Mouse (Mus musculus) embryo, embryonic 10 days (tissue): ENCODE results near the gene Sfmbt1.

ENCODE experiments used
- DNase-seq: peaks from one replicate; pipeline ENCODE4 v3.0.0-alpha.2; 2015; ENCODE audit warnings: low spot score

Sfmbt1 gene

DNA sequence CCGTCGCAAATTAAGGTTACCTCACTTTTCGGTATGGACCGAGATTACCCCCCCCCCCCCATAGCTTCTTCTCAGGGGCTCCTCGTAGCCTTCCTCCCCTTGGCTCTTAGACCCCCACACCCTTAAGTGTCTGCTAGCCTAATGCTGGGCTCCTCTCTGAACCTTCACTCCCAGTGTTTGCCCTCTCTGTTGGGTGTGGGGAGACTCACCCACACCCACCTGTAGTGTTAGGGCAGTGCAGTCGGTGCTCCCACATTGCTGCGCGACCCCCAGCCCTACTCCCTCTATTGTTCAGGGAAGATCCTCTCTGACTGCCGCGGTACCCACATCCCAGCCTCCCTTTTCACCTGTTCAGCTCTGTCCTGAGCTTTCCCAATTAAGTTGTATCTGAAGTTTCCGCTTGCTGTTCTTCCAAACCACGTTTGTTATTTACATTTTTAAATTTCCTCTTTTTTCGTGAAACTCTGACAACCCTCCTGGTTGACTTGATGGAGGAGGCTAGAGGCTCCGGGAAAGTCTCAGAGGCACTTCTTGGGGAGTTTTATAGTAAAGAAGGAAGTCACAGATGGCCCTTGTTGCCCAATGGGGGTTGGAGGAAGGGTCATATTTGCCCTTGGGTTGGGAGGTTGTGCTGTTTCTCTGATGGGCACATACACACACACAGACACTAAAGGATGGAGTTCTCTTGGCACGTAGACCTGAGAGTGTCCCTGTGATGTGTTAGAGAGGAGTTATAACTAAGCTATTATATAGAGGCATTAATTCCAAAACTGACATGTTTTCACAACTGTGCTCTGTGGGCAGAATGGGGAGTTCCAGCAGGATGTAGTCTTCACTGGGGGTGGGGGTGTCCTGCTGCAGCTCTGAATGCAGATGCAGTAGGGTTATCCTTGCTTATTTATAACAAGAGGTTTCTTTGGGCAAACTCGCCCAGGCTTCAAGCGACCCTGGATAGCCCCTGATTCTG lies 111.8 kb downstream of the Sfmbt1 start:
- DNase-seq: no peak

DNA sequence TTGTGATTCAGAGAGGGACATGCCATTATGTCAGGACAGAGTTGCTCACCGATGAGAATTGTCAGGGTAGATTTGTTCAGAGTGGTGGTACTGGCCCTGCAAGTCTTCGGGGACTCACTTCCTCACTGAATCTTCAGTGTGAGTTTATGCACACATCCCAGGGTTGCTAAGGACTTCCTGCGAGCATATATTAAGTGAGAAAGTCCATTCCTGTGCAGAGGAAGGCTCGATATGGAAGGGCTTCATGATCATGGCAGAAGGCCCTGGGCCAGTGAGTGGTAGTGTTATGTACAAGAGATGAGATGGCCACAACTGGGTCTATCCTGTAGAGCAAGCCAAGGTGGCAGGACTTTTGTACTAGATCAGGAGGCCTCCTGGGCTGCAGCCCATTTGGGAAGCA lies 112.8 kb downstream of the Sfmbt1 start:
- no peak for DNase-seq

DNA sequence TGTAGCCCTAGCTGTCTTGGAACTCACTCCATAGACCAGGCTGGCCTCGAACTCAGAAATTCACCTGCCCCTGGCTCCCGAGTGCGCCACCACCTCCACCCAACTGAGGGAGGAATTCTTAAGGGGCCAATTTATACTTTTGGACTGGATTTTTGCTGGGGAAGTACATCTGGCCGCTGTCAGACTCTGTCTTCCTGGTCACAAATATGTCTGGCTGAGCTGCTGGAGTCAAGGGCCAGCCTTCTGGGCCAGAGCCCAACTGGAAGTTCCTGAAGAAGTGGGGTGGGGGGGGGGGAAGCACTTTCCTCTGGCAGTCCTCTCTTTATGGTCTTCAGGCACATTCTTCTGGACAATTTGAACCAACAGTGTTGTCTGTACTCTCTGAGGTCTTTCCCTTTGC lies 113.4 kb downstream of the Sfmbt1 start:
- no peak for DNase-seq

DNA sequence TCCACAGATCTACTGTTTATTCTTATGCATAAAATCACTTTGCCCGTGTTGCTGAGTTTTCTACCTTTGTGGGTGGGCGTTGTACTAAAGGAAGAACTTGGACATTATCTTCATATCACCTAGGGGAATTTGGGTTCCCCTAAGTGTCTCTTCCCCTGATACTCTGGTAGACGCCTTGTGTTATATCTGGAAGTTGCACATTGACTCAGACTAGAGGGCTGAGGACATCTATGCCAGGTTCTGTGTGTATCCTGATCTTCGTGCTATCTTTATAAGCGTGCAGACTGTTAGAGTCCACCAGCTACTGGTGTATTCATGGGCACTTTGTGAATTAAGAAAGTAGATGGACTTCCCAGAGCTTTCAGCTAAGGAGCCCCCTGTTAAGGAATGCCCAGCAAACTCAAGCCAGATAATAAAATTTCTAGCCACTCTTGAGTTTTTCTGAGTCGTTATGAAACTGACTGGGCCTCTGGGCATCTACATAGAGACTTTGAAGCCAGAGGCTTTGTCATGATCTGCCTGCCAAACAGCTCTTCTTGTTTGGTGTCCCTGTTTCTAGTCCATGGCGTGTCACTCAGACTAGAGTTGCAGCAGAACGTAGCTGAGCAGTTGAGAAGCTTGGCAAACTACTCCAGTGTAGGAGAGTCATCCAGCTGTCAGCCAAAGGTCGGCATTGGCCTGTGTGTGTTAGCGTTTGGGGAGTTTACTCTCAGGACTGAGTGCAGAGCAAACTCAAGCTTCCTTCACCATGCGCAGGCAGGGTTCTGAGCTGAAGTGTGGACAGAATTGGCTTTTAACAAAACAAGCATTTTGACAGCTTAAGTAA lies 114.2 kb downstream of the Sfmbt1 start:
- no peak for DNase-seq

DNA sequence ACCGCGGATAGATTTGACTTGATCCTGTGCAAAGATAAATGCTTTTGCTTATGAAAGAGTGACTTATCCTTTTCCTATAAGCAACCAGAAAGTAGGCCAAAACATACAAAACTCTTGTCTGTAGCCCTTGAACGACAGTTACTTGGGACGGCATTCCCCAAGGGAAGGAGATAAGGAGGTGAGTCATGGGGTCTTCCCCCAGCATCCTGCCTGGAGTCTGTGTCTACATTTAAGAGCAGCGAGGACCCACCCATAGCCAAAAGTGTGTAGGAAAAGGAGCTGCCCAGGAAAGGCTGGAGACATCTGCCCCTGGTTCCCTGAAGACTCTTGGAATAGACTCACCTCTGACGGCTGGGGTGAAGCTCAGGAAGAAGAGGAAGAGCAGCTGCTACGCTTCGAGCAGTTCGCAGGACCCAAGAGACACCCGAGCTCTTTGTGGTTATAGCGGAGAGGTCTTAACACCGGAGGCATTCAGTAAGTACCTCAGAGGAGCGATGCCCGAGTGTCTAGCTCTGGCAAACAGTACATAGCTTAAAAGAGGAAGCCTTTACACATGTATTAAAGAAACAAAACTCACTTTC lies 122.9 kb downstream of the Sfmbt1 start:
- DNase-seq: no peak

DNA sequence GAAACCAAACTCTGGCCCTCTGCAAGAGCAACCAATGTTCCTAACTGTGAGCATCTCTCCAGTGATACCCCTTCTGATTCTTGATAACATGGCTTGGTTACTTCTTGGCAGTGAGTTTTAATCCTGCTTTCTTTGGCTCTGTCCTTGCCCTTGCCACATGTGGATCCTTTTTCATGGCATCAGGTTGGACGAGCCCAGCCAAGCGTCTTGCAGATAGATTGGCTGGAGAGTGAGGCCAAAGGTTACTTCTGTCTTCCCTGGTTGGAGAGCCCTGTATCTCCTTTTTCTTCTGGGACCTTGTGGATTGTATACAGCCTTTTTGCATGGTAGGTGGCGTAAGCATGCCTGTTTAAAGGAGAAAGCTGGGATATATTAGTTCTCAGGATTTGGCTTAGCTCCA lies 129.1 kb downstream of the Sfmbt1 start:
- no peak for DNase-seq

DNA sequence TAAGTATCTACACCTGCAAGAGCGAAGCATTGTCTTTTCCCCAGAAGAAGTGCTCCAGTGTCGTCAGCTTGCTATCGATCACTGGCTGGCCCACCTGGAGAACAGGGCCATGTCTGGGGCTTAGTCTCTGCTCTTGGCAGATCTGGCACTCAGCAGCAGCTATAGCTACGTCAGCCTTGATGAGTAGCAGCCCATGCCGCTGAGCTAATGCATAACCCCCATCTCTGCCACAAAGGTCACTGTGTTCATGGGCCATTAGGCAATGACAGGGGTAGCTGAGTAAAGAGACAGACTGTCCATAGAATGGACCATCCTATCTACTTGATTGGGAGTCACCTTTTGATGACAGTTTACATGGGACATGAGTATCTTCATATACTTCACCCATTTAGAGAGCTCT lies 135.9 kb downstream of the Sfmbt1 start:
- no peak for DNase-seq

DNA sequence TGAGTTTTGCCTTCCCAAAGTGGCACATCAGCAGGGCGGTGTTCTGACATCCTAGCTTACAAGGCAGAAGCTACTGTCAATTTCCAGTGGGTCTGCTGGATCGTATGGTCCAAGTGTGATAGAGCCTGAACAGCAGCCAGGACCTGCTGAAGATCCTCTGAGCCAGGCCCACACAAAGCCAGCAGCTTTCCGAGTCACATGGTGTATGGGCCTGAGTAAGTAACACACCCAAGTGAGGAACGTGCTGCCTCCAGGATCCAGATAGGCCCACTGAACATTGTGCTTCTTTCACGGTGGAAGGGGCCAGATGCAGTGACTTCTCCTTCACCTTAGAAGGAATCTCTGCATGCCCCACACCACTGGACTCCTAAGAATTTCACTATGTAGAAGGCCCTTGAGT lies 137.7 kb downstream of the Sfmbt1 start:
- no peak for DNase-seq

DNA sequence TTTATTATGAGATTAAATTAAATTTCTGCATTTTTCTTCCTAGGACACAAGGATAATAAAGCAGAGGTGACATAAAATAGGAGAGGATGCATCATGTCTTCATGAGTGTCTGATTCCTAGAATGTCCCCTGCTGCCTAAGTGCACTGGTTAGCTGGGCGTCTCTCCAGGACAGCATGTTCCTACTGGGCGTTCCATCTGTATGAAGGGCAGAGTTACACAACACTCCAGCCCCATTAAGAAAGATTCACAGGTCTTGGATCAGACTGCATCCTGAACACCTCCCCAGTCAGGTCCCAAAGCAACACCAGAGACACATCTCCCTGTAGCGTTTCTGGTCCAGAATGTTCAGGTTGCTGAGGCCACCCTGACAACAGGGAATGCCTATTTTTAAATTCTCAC lies 140.7 kb downstream of the Sfmbt1 start:
- no peak for DNase-seq

DNA sequence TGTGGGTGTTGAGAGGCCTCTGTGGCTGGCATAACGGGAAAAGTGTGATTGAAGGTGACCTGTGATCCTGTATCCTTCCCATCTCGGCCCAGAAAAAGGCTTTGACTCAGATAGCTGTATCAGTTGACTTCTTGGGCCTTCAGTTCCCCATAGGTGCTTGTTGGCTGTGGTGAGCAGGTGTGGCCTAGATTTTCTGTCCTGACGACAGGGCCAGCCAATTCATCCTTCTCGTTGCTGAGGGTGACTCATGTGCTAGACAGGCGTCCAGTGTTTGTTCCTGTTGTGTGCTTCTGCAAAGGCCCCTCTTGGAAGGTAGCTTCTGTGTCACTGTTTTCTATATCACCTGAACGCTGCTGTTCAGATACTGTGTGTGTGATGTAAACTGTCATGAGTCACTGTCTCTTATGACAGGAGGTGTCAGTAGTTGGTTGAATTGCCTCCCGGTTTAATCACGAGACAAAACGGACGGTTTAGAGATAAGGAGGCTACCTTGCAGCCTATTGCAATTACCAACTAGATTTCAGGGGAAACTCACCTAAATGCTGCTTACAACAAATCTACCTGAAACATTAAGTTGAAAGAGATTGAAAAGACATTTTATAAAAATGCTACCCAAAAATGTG lies 142.3 kb downstream of the Sfmbt1 start:
- no peak for DNase-seq

DNA sequence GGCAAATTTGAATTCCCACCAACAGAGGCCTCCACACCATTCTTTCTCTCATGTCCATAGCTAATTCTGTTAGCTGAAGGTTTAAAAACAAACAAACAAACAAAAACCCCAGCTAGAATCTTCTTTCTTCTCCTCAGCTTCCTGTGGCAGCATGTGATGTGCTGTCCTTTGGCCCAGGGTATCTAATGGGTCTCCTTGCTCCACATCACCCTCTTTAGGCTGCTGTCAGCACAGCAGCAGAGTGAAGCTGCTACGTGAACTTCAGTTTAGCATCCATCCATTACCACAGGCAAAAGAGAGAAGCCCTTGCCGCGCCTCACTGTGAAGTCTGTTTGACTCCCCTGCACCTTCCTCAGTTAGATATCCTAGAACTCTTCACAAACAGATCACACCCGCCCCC lies 143.3 kb downstream of the Sfmbt1 start:
- no peak for DNase-seq

DNA sequence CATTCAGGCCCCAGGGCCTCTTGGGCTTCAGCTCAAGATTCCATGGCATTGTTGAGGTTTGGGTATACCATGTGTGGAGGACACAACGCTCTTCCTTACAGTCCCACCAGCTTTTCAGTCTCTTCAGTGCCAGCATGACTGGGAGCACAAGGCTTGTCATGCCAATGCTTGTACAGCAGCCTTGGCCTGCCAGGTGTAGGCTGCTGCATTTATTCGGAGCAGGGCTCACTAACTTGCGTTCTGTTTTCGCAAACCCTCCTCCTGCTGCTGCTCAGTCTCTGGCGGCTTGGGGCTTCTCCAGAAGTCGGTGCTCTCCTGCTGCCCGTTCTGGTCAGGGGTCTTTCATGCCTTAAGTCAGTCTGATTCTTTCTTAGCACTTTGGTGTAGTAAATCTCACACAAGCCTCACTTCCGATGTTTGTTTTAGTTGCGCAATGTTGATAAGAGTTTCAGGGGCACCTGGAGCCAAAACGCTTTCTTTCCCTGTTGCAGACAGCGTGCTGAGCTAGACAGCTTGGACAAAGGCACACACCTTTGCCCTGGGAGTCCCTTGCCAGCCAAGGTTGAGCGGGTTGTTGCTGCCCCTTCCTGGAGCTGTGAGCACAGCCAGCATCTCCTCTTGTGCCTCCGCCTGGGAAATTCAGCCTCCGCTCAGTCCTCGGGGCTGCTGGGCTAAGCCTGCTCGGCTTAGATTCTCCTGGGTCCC lies 146.9 kb downstream of the Sfmbt1 start:
- no peak for DNase-seq

DNA sequence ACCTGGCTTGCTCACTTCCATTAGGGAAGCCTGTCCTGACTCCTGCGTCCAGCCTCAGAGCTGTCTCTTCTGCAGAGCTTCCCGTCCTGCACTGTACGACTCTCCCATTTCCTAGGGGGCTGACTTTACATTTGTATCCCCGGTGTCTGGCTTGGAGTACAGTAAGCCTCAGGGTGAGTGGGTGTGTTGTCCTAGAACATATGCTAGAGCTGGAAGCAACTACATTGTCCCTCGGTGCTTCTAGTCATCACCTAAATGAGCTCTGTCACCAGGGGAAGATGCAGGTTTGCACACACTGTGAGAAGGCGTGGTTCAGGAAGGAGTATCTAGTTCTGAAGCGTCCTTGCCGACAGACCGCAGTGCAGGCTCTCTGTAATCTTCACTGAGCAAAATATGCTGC lies 147.7 kb downstream of the Sfmbt1 start:
- DNase-seq: no peak

DNA sequence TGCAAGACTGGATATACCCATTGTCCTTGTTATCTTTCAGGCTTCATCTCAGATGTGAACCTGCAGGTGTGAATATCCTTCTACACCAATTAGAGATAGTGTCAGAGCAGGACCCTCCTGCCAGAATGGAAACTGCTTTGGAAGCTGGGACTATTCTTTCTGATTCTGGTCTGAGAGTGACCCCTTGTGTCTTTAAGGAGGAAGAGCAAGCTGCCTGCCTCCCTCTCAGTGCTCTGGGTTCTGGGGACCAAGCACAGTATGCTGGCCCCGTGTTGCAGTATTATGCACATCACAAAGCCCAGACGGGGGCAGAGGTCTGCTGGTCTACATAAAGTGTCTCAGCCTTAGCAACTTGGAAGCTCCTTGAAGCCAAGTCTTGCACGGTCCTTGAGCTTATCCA lies 150.7 kb downstream of the Sfmbt1 start:
- peak; percentile 35 for DNase-seq

DNA sequence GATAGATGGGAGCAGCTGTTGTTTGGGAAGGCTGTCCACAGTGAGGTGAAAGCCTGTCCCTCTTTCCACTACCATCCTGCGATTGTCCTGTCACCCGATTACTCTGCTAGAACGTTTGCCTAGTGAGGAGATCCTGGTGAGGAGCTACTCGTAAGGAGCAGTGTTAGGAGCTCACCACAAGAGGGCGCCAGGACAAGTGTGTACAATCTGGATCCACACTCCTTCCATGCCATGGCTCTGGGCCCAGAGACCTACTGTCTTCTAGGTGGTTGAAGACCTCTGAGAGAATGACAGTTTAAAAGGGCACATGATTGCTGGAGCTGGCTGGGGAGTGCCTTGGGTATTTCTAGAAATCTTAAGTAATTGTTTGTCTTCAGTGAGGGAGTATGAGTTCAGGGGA lies 152.4 kb downstream of the Sfmbt1 start:
- DNase-seq: peak; percentile 90

DNA sequence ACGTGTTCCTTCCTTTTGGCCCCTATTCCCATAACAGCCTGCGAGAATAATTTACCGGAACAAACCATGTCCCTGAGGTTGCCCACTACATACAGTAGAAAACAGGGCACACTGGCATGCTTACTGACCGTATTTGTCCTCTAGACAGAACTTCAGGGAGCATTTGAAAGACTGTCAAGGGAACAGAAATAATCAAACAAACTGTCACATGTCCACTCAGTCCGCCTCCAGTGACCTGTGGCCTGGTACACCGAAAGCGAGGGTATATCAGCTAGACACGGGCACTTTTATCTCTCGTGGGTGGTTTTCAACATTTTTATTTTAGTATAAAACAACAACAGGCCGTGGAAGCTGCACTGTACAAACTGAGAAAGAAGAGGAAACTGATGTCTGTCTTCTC lies 154.2 kb downstream of the Sfmbt1 start:
- DNase-seq: no peak

DNA sequence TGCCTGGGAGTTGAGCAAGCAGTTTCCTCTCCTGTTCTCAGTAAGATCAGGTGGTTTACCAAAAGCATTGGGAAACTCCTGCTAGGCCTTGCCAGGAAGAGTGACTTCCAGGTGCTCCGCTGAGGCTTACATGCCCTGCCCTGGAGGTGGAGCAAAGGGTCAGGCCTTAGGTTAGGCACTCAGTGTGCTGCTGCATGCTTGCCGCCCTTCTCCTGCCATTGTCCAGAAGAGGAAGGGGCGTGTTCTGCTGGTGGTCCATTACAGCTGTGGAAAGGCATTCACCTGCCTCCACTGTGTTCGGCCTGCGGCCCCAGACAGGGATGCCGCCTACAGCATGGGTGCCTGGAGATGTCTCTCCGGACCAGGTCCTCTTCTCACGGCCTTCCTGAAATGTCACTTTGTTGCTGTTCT lies 154.7 kb downstream of the Sfmbt1 start:
- no peak for DNase-seq

DNA sequence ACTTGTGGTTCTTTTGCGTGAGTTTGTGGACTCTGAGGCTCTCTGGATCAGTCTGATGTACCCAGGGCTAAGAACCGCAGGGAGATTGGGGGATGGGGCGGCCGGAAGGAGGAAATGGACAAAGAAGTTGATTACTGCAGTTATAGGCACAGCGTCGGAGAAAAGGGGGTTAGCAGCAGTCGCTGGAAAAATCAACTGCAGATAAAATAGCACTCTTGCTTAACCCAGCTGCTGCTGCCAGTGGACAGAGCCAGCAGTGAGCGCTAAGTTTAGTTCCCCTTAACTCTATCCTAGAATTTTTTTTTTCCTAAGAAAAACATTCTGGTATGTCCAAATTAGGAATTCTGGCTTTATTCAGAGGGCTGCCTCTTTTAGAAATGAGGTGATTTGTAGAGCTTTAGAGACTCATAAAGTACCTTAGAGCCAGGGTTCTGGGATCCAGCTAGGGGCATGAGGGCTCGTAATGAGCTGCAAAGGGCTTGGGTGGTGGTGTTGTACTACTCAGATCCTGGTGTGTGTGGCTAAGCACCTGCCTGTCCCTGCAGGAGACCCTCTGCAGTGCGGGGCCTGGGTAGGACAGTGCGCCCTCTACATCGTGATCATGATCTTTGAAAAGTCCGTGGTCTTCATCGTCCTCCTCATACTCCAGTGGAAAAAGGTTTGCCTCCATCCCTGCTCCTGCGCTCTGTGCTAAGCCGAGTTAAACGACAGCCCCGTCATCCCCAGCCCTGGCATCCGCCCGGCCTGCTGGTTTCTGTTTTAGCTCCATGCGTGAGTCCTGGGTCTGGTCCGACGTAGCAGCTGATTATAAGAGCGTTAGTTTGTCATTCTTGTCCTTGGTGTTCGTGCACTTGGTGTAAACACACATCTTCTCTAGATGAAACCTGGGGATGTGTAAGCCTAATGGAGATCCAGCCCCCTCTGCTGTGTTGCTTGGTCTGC lies 155.8 kb downstream of the Sfmbt1 start:
- no peak for DNase-seq
